Mouse (Mus musculus) kidney, embryonic 16.5 days (tissue): ENCODE measurements around the gene Ptprd. TPM values are rescaled to one million over a fixed set of nuclear protein-coding genes. Genes with fewer than 3 reads are reported as not detected.

ENCODE experiments used
- ATAC-seq: fragments of 200-750 bp; cut with Nextera tagmentation; 2 replicates; pipeline ENCODE4 v1.8.0; 2017; ENCODE audit warnings: moderate TSS enrichment; ENCODE audit not compliant: low FRiP score, low TSS enrichment
- H3K27ac ChIP-seq: fragments of 300-500 bp; sonication (generic); 2 replicates; pipeline ENCODE4 v1.5.1; 2014; ENCODE audit warnings: low read length
- H3K27me3 ChIP-seq: fragments of 300-500 bp; sonication (generic); 2 replicates; pipeline ENCODE4 v1.6.1; 2014; ENCODE audit warnings: low read length, control low read depth, mixed read lengths; ENCODE audit not compliant: insufficient read depth
- H3K36me3 ChIP-seq: fragments of 300-500 bp; sonication (generic); 2 replicates; pipeline ENCODE4 v1.6.1; 2014; ENCODE audit warnings: low read length, control low read depth, mixed read lengths; ENCODE audit not compliant: insufficient read depth
- H3K4me1 ChIP-seq: fragments of 300-500 bp; sonication (generic); 2 replicates; pipeline ENCODE4 v1.6.1; 2014; ENCODE audit warnings: low read length, control low read depth, mixed read lengths; ENCODE audit not compliant: insufficient read depth
- H3K4me2 ChIP-seq: fragments of 300-500 bp; sonication (generic); replicated peaks from 2 replicates; pipeline ENCODE4 v1.6.1; 2014; ENCODE audit warnings: low read depth, low read length
- H3K4me3 ChIP-seq: fragments of 300-500 bp; sonication (generic); 2 replicates; pipeline ENCODE4 v1.5.1; 2014; ENCODE audit warnings: mild to moderate bottlenecking, low read length
- H3K9ac ChIP-seq: fragments of 300-500 bp; sonication (generic); replicated peaks from 2 replicates; pipeline ENCODE4 v1.6.1; 2014; ENCODE audit warnings: low read length
- H3K9me3 ChIP-seq: fragments of 300-500 bp; sonication (generic); 2 replicates; pipeline ENCODE4 v1.6.1; 2016; ENCODE audit warnings: low read length, control low read depth
- WGBS: fragments of 180-500 bp; shearing (Covaris S2); extraction: QIAGEN DNeasy Blood & Tissue Kit; methylation state at CpG from one replicate; pipeline ENCODE4 v1.1.7; 2014; 5-methylcytosine and 5-hydroxymethylcytosine counted together
- polyA plus RNA-seq: library from polyadenylated mRNA; unstranded; fragments of >200 nt; fragmentation: Nextera tagmentation; extraction: Ambion mirVana; gene quantifications from 2 replicates; pipeline ENCODE4 v1.2.1, GENCODE M21; 2015

The Ptprd gene
- 15.1 and 20.9 TPM in 2 replicates for polyA plus RNA-seq

DNA sequence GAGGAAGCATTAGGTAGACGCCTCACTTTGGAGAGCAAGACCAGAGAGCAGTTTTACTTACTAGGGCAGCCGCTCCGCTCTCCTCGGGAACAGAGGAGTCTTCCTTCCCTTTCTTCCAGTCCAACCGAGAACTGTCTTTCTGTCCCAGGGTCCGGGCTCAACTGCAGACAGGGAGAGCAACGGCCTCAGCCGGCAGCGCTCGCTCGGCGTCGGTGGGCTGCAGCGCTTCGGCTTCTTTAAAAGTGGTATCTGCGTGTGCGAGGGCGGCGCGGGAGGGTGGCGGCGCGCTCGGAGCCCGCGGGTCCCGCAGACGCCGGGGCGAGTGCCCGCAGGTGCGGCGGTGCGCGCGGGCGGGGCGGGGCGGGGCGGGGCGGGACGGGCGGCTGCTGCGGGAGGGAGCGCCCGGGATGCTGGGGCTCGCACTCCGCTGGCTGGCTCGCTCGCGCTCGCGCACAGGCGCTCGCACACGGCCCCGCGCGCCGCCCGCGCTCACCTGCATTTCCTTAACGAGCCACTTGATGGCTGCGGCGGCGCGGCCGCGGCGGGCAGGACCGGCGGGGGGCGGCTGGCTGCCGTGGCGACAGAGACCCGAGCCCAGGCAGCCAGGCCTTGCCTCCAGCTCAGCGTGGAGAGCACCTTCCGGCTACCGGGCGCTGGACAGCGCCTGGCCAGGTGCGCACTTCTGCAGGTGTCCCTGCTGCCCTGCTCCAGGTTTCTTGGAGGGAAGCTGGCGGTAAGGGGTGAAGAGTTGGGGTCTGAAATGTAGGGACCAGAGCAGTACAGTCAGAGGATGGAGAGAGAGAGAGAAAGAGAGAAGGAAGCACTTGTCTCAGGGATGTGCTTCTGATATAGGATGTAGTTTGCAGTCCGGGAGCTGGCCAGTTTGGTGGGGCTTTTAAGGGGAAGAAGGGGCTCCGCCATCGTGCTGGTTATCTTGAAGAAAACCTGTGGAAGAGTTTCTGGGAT is at the start of gene Ptprd:
Gene Ptprd, minus strand, starts transcription at position 433 of the 966 bp plus-strand sequence.
- ATAC-seq, result peak; percentile 93
- Histone ChIP-seq H3K9ac (peak within 1 kb of the TSS; percentile 51), H3K4me3 (peak within 1 kb of the TSS; percentile 63), H3K4me2 (peak within 1 kb of the TSS; percentile 88), H3K36me3 (no peaks in the 10 kb centered on the region), H3K9me3 (no peaks in the 10 kb centered on the region), H3K4me1 (0 out of 2 replicates have a peak, but pooled peaks cover 2% of the 10 kb centered on the region), H3K27me3 (peaks cover 28% of the 10 kb centered on the region), H3K27ac (no peak within 1 kb of the TSS)
- 1% methylated on average over 45 of the region's 86 CpGs for WGBS

DNA sequence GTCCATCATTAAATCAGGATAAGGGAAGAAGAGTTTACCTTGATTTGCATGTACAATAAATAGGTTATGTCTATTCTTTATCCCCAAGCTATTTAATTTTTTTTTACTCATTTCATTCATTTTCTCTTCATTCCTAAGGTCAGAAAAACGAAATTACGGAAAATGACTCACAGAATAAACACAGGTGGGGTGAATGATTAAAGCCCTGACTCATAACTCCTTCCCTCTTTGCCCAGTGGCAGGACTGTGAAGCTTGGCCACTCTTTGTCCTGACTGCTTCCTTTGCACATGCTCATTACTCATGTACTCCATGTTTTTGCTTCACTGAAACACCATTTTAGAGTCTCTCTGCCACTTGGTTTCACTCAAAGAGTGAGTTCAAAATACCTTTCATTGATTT is 24.1 kb upstream of the Ptprd start:
- H3K4me1 ChIP-seq, result no peaks in the 10 kb centered on the region
- H3K9me3 ChIP-seq, result no peaks in the 10 kb centered on the region
- no peak overlapping the region for H3K9ac ChIP-seq
- 78% methylated on average over 2 of the region's 2 CpGs for WGBS
- no peak overlapping the region for H3K27ac ChIP-seq
- H3K27me3 ChIP-seq, result no peaks in the 10 kb centered on the region
- no peak for ATAC-seq
- H3K36me3 ChIP-seq, result no peaks in the 10 kb centered on the region
- no peak overlapping the region for H3K4me3 ChIP-seq
- no peak overlapping the region for H3K4me2 ChIP-seq

DNA sequence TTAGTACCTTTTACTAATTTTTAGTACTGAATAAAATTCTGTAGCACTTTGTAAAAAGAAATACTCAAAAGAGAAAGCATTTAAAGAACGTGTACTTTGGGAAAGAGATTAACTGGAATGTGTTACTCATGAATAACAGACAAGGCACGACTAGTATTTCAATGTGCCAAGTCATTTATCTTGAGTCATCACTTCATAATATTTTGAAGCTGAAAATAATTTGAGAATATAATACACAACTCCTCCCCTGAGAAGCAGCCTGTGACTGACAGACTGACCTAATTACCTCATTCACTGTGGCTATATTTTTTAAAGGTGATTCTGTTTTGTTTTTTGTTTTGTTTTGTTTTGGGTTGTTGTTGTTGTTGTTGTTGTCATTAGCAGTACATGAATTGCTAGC is 23.6 kb upstream of the Ptprd start:
- Histone ChIP-seq H3K9ac (no peak overlapping the region), H3K4me2 (no peak overlapping the region), H3K27me3 (no peaks in the 10 kb centered on the region), H3K4me1 (no peaks in the 10 kb centered on the region), H3K4me3 (no peak overlapping the region), H3K27ac (no peak overlapping the region), H3K9me3 (no peaks in the 10 kb centered on the region), H3K36me3 (no peaks in the 10 kb centered on the region)
- ATAC-seq, result no peak
- 76% methylated on average over 2 of the region's 2 CpGs for WGBS

DNA sequence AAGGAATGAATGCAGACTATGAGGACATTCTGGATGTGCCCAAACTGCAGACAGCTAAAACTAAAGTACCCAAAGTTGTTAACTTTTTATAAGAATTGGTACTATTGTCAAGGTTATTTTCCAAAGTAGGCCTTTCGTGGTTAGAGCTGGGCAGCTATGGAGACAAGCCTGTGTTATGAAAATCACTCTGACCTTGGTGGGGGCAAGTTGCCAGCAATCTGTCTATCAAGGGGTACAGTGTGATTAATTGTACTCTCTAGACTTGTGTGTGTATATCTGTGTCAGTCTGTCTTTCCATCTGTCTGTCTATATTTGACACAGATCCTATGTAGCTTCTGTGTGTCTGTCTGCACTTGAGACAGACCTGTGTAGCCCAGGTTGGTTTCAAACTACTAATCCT is 22.9 kb upstream of the Ptprd start:
- Histone ChIP-seq H3K27me3 (no peaks in the 10 kb centered on the region), H3K4me2 (no peak overlapping the region), H3K36me3 (no peaks in the 10 kb centered on the region), H3K27ac (no peak overlapping the region), H3K9ac (no peak overlapping the region), H3K4me1 (no peaks in the 10 kb centered on the region), H3K9me3 (no peaks in the 10 kb centered on the region), H3K4me3 (no peak overlapping the region)
- WGBS, result 72% methylated on average over 1 of the region's 1 CpGs
- ATAC-seq, result no peak

DNA sequence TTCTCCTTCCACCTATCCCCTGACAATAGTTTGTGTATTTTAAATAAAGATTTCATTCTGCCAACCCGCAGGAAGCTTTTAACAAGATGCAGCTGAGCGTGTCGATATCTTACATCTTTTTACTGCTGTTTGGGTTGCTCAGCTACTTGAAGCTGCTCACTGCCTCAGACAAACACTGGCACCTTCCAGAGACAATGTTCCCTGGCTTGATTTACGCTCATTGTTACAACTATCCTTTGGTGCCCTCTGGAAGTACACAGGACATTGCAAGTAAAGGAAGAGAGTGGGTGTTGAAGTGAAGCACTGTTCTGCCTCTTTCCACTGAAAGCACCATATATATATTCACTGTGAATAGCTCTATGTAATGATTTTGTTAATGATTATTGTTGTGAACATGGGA is 2.2 kb upstream of the Ptprd start:
- Histone ChIP-seq H3K4me3 (no peak overlapping the region), H3K4me1 (0 out of 2 replicates have a peak, but pooled peaks cover 2% of the 10 kb centered on the region), H3K9me3 (no peaks in the 10 kb centered on the region), H3K9ac (no peak overlapping the region), H3K4me2 (no peak overlapping the region), H3K27me3 (peaks cover 28% of the 10 kb centered on the region), H3K27ac (no peak overlapping the region), H3K36me3 (no peaks in the 10 kb centered on the region)
- 48% methylated on average over 4 of the region's 4 CpGs for WGBS
- ATAC-seq, result no peak

DNA sequence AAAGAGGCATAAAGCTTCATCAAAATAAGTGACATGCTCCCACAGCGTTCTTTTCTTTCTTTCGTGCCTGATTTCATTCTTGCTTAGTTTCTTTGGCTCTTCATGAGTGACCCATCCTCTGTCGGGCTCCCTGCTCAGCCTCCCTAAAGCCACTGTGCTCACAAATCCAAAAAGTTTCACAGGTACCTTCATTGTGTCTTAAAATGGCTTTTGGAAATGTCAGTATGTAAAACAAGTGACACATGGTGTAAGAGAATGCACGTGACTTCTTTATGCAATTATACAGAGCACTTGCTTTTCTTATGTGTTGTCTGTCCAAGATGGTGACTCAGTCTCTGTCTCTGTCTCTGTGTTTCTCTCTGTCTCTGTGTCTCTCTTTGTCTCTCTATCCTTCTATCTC is 1.2 kb upstream of the Ptprd start:
- H3K9ac ChIP-seq, result no peak overlapping the region
- peaks cover 28% of the 10 kb centered on the region for H3K27me3 ChIP-seq
- no peak overlapping the region for H3K4me3 ChIP-seq
- H3K36me3 ChIP-seq, result no peaks in the 10 kb centered on the region
- no peak overlapping the region for H3K4me2 ChIP-seq
- ATAC-seq, result no peak
- no peak overlapping the region for H3K27ac ChIP-seq
- WGBS, result 76% methylated on average over 4 of the region's 4 CpGs
- 0 out of 2 replicates have a peak, but pooled peaks cover 2% of the 10 kb centered on the region for H3K4me1 ChIP-seq
- no peaks in the 10 kb centered on the region for H3K9me3 ChIP-seq

DNA sequence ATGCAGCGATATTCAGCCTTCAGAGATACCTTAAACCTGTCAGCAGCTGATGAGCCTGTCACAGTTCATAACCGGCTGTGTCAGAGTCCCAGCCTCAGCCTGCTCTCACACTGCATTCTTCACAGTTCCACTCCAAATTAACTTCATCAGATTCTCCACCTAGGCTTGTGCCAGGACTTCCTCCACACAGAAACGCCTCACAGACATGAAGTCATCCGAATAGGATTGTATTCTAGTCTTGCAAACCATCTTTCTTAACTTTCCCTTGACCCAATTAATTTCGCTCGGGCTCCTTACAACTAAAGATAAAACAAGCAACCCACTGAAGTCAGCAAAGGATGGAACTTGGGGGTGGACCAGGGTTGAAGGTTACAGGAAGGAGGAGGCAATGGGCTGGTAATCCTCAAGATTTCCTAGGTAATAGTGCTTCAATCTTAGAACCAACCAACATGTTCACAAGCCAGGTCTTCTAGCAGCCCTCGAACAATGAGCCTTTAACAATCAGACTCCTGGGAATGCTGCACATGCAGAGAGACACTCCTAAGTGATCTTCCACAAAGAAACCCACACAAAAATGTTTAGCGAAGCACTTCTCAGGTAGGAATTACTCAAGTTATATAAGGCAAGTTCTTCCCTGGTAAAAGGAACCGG is 758 bp downstream of the Ptprd start:
- H3K9ac ChIP-seq, result peak overlapping the region; percentile 51; the same call in 1 of the 2 replicates
- H3K27ac ChIP-seq, result no peak overlapping the region
- no peaks in the 10 kb centered on the region for H3K36me3 ChIP-seq
- H3K9me3 ChIP-seq, result no peaks in the 10 kb centered on the region
- 0 out of 2 replicates have a peak, but pooled peaks cover 2% of the 10 kb centered on the region for H3K4me1 ChIP-seq
- H3K4me3 ChIP-seq, result peak overlapping the region; percentile 63
- WGBS, result 25% methylated on average over 9 of the region's 9 CpGs
- H3K27me3 ChIP-seq, result peaks cover 28% of the 10 kb centered on the region
- ATAC-seq, result no peak
- H3K4me2 ChIP-seq, result peak overlapping the region; percentile 88

DNA sequence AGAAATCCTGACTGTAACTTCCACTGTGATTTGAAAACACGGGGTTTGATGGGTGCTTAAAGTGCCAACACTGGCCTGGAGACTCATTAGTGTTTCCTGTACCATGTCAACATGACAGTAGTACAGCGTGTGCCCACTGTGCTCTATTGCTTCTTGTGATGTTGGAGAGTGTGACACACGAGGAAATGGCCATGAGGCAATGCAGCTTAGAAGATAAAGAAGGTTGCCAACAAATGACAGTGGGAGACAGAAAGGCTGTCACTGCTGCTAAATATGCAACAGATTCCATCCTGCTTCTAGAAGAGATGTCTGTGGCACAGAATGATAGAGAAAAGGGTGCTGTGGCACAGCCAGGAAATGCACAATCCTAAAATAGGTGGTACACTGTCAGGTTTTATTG is 6.7 kb downstream of the Ptprd start:
- Histone ChIP-seq H3K36me3 (no peaks in the 10 kb centered on the region), H3K4me1 (no peaks in the 10 kb centered on the region), H3K4me2 (no peak overlapping the region), H3K27ac (no peak overlapping the region), H3K4me3 (no peak overlapping the region), H3K9ac (no peak overlapping the region), H3K27me3 (no peaks in the 10 kb centered on the region), H3K9me3 (no peaks in the 10 kb centered on the region)
- 54% methylated on average over 3 of the region's 3 CpGs for WGBS
- ATAC-seq, result no peak

DNA sequence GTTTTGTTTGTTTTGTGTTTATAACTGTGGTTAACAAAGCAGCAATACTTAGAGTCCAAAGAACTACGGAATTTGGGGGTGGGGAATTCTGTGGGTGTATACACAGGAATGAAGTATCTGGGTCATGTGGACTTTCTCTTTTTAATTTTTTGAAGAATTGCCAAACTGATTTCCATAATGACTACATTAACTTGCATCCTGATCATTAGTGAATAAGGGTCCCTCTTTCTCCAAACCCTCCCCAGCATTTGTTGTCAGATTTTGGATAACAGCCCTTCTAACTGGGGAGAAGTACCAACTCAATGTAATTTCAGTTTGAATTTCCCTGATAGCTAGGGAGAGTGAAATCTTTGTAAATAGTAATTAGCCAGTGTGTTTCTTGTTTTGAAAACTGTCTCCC is 43.3 kb downstream of the Ptprd start:
- no peak overlapping the region for H3K27ac ChIP-seq
- no peaks in the 10 kb centered on the region for H3K9me3 ChIP-seq
- H3K4me1 ChIP-seq, result no peaks in the 10 kb centered on the region
- no peaks in the 10 kb centered on the region for H3K27me3 ChIP-seq
- H3K9ac ChIP-seq, result no peak overlapping the region
- no peak for ATAC-seq
- H3K4me3 ChIP-seq, result no peak overlapping the region
- 69% methylated on average over 1 of the region's 1 CpGs for whole genome bisulfite sequencing
- no peaks in the 10 kb centered on the region for H3K36me3 ChIP-seq
- no peak overlapping the region for H3K4me2 ChIP-seq

DNA sequence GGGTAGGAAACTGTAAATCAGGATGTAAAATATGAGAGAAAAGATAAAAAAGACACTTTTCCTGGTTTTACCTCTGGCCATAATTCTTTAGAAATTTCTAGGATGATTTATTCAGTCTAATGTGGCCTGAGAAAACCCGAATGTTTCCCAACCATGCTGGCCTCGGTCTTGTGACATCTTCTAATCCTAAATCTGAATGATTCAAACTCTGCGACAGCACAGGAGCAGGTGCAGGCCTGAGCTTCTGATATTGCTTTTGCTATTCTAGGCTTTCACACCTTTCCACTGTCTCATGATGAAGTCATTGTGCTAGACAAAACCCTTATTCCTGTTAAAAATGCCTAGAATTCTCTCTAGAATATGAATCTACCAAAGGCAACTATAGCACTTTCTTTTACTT is 51.3 kb downstream of the Ptprd start:
- H3K4me3 ChIP-seq, result no peak overlapping the region
- H3K27ac ChIP-seq, result no peak overlapping the region
- H3K9ac ChIP-seq, result no peak overlapping the region
- H3K4me2 ChIP-seq, result no peak overlapping the region
- H3K4me1 ChIP-seq, result no peaks in the 10 kb centered on the region
- H3K36me3 ChIP-seq, result no peaks in the 10 kb centered on the region
- ATAC-seq, result no peak
- H3K27me3 ChIP-seq, result no peaks in the 10 kb centered on the region
- WGBS, result 67% methylated on average over 3 of the region's 3 CpGs
- H3K9me3 ChIP-seq, result no peaks in the 10 kb centered on the region
